Mouse (Mus musculus) R1 (cell line): ENCODE data around the gene Nrip1.
A peak's percentile ranks its signal among the peaks of the same experiment; 100 is the strongest.
"Not testable (repeated sequence)": the region's sequence is repeated elsewhere in the genome, so short reads cannot be mapped to it uniquely, and the experiment has no call there.

Experiments
- DNase-seq: peaks from one replicate; pipeline ENCODE4 v3.0.0-alpha.2; 2018; ENCODE audit warnings: low read depth, low spot score

Gene Nrip1

DNA sequence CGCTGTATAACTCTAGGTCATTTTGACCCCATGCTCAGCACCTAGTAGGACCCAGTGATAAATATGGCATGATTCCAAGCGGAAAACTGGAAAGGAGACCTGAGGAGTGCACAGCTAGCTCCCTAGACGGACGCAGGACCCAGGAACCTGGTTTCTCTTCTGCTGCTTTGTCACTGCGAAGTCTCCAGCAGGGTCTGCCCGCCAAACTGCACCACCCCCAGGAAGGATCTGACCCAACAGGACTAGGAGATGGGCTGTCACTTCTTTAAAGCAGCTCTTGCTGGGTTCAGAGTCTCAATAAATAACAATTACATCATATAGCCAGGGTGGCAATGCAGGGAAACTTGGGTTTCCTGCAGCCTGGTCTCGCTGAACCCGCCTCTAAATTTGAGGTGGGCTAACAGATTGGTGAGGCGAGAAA, at the start of gene Nrip1:
Nrip1 (minus strand) TSS at position 157 of the 421 bp plus-strand sequence.
- DNase-seq: peak; percentile 50

DNA sequence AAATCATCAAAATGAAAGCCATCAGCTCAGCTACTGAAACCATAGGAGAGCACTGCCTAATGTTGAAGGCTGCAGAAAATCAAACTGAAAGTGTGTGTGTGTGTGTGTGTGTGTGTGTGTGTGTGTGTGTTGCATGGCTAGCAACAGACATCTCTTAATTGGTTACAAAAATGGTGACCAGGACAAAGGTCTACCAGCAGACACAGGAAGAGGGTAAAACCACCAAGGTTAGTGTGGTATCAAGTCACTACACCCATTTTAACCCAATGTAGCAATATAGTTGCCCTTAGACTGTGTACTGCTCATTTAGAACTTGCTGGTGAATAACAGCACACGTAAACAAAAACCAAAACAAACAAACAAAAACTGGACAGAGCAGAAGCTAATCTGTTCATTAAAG, 48.9 kb upstream of the Nrip1 start:
- DNase-seq: no peak

DNA sequence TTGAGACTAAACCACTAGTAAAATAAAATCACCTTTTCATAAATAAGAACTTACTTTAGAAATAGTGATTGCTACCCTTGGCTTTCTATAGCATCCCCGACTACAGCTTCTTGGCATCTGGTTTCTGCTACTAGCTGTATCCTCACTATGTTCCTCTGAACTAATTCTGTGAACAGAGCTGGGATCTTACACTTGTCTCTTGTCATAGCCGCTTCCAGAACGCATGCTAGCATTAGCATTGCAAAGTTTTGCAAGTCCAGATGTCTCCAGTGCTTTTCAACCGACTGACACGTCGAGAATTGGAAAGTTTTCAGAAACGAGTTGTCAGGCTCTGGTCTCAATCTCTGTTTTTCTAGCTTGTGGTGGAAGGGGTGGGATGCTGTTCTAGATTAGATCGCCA, 46.2 kb upstream of the Nrip1 start:
- no peak for DNase-seq

DNA sequence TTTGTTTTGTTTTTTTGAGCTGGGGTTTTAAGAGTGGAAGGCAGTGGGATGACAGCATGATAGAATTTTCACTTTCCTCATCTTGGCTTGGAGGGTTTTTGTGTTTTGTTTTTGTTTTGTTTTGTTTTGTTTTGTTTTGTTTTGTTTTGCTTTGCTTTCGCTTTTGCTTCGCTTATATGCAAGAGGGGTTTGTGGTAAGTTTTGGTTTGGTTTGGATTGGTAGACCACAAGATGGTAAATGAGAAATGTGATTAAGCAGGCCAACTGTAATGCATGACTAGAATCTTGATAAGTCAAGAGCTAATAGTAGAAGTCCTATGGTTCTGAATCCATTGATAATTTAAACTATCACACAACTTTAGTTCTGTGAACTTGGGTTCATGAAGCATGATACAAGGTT, 42.9 kb upstream of the Nrip1 start:
- DNase-seq: no peak

DNA sequence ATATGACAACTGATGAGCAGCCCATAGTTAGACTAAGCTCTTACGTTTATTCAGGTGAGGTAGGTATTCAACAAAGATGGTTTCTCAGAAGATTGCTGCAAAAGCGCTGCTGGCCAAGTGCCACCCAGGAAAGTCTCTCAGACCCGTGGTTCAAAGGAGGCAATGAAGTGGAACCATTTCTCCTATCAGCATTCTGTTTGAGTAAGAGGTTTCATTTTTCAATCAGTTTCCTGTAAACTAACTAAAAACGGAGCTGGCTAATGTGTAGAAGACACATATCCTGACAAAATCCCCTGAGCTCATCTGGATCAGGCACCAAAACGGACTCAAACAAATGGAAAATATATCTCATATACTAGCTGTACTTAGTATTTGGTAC, 42.4 kb upstream of the Nrip1 start:
- no peak for DNase-seq

DNA sequence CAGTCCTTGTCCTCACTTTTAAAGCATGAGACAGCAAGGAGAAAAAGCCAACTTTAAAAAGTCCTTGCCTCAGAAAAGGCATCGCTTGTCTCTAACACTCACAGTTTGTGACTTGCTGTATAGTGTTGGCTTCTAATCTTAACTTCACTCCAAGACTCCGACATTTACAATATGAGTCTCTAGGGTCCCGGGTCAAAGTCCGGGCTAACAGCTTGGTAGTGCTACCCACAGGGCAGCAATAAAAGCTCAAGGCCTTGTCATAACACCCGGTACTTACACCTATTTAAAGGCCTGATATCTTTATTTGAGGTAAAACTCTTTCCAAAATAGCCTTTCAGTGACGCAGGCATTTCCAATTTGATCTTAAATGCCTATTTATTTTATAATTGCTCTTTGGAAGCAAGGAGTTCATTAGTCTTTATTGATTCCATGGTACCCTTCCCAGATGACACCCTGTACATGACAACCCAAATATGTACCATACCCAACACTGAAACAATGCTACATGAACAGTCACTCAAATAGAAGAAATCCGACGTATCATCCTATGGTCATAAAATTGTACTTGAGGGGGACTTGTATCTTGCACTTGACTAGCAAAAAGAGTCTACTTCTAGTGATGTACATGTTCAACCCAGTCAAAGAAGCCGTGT, 41.9 kb upstream of the Nrip1 start:
- DNase-seq: no peak

DNA sequence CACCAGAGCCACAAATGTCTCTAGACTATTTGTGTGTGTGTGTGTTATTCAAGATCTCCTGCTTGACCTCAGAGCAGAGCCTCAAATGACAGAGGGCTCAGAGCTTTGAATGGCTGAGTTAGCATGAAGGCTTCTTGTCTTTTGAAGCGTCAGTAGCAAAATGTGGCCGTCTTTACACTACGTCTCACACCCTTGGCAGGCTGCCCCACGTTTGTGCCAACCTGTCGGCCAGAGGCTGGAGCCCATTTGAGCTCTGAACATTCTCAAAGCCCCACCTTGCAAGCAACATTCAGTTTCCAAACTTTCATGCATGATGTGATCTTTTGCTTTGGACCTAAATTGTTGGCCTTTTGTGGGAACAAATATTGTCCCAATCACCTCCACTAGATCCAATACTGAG, 40.9 kb upstream of the Nrip1 start:
- no peak for DNase-seq

DNA sequence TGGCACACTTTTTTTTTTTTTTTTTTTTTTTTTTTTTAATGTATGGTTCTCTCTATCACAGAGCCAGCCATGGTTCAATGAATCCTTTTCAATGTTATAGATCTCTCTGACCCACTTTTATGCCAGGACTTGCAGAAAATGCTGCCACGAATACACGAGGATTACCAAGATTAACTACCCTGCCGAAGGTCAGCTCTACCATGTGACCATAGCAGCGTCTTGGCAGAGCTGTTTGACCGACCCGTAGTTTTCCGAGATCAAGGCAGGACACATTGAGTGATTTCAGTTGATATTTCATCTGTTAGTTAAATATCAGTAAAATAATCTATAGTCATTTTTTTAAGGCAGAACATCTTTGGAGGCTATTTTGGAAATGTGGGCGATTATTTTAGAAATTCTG, 40.0 kb upstream of the Nrip1 start:
- DNase-seq: no peak

DNA sequence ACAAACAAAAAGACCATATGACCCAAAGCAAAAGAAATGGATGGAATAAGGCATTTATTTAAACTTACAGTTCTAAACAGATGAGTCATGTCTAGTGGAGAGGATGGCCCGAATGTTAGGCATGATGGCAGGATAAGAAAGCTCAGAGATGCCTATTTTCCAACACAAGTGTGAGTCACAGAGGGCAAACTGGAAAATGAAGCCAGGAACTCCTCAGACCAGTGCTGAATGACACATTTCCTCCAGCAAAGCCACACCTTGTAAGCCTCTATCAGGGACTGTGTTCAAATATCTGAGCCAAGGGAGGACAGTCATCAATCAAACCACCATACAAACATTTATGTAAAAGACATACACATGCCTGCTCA, 35.7 kb upstream of the Nrip1 start:
- DNase-seq: no peak

DNA sequence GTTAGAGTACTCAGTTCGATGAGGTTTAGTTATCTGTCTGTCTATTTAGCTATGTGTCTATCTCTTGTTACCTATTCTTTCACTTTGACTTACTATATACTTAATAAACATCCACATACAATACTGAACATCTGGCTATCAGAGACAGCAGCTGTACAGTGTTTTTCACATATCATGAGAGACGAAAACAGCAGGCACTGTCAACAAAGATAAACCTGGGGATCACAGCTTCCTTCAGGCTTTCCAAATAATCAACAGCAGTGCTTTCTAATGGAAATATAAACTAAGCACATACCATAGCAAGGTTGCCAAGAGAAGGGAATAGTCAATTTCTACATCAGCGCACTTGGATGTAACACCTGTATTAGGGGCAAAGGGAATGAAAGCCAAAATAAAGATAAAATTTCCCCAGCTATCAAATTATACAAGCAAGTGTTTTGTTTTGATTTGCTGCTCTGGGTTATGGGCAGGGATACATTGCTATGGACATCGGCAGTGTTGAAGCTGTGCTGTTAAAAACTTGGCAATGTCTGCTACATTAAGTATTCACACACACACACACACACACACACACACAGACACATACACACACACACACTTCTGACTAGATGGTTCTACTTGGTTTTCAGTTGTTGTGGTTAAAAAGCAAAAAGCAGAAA, 35.2 kb upstream of the Nrip1 start:
- no peak for DNase-seq

DNA sequence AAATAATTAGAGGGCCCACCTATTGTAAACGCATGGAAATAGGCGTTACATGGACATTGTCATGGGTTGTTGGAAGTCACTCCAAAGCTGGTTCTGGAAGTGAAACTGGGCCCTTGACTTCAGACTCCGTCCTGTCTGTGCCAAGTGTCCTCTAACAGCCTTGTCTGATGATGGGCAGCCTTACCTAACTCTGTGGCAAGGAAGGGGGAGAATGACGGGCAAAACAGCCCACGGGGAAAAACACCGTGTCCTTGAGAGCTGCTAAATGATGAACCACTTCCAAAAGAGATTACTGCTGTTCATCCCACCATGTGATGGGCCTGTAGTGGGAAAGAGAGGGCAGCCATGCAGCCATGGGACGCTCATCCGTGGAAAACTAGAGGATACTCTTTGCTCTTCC, 34.6 kb upstream of the Nrip1 start:
- DNase-seq: no peak

DNA sequence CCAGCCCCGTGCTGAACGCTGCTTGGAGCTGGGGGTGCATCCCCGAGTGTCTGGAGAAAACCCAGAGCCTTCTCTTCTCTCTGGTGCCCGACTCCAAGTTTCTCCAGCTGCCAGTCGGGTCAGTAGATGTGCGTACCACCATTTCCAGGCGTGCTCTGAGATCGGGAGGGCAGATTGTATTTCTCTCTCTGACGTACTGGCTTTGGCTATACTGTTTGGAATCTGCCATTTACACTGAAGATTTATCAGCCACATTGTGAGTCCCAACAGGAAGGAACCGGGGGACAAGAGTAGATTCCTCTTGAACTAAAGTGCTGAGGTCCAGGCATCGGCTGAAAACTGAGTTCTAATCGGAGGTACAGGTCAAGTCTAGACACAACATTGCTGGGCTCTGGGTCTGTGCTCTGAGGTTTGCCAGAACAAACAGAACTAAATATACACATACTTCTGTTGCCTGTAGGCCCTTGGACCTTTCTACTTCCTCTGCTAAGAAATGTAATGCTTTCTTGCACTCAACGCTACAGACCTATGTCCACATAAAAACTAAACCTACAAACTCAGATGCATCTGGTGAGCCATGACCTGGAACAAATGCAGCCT, 33.8 kb upstream of the Nrip1 start:
- DNase-seq: no peak

DNA sequence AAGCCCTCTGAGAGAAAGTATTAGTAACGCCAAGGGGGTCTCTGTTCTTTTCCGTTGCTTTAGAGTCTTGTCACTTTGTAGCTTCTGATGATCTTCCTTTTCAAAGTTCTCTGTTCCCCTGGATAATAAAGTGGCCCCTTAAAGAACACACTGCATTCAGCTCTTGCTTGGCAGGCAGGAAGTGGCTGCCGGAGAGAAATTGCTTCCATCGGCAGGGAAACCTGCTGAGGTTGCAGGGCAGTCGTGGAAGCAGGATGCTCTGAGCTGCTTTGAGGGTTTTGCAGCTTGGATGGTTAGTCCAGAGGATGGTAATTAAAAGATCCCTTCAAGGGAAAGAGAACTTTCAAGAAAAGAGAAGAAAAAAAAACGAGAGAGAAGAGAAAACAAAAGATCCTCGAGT, 33.3 kb upstream of the Nrip1 start:
- DNase-seq: no peak

DNA sequence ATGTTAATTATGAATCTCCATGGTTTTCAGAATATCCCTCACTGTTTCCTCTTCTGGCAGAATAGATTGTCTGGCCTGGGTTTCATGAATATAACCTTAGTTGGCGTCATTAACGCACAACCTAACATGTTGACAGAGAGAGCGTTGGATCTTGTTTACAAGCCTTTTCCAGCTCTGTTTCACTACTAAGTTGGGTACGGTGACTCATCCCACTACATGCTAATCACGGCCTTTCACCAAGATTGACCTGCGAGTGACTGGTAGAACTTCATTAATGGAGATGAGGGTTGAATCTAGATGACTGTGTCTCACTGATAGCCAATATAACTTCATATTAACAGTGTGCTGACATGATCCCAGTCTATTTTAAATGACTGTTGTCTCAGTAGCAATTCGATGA, 32.7 kb upstream of the Nrip1 start:
- DNase-seq: no peak

DNA sequence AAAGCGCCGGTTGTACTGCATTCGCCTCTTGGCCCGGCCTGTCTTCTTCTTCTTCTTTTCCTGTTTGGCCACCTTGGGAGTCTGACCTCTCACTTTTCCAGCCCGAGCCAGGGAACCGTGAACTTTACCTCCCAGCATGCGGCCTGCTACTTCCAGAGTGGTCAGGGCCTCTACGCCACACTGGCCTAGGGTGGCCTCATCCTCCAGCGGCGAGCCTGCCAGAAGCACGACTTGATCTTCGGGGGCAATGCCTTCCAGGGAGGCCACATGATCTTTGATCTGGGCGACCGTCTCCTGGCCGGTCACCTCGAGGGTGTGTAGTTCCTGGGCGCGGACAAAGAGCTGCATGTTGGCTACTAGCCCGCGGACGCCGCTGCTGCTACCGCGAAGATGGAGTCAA, 29.7 kb upstream of the Nrip1 start:
- DNase-seq: not testable (repeated sequence)

DNA sequence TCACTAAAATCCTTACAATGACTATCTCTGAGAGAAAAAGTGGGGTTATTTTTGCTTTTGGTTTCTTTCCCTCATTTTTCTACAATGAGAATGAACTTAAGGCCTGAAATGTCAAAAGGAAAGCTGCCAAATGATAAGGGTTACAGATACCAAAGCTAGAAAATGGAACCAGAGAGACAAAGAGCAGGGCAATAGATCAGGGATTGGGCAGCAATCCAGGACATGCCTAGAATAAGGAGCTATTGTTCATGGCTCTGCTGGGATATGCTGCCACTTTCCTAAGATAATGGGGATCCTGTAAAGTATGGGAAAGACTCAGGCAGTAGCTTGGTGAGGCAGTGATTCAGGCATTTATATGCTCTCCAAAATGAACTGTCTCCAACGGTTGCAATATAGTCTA, 22.9 kb upstream of the Nrip1 start:
- no peak for DNase-seq

DNA sequence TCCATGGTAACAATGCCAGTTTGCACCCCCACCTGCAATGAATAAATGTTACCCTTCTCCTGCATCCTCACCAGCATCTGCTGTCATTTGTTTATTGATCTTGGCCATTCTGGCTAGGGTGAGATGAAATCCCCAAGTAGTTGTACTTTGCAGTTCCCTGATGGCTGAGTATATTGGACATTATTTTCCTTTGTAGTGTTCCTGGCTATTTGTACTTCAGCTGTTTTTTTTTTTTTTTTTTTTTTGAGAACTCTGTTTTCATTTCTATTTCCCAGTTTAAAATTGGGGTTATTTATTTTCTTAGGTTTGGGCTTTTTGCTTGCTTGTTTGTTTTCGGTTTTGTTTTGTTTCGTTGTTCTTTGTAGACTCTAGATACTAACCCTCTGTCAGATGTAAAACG, 19.6 kb upstream of the Nrip1 start:
- no peak for DNase-seq

DNA sequence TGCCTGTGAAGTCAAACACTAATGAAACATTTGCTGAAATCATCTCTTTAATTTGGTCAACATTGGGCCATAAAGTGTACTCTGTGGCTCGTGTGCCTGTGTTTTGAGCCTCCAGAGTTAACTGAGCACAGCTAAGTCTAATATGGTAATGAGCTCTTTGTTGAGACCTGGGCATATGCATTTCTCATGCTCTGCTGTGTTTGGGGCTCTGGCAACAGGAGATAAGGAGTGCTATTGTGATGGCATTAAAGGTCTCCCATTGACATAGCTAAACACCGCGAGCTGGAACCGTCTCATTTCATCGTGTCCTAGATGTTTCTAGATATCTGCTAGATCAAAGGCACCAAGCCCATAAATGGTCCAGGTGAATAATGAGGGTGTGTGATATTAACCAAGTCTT, 12.9 kb upstream of the Nrip1 start:
- no peak for DNase-seq

DNA sequence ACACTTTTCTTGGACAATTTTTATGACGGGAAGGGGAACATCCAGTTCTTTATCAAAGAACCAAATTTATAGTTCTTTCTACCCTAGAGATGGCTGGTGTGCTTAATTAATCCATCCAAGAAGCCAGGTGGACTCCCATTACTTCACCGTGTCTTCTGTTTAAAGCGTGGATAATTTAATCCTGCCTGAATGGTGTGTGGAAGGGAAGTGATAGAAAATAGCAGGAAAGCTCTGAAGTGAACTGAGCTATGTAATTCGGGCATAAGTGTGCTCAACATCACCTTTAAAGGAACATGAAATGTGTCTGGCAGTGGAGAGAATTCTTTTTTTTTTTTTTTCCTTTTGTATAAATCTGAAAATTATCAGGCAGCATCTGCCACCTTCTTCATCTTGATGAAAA, 12.4 kb upstream of the Nrip1 start:
- DNase-seq: no peak

DNA sequence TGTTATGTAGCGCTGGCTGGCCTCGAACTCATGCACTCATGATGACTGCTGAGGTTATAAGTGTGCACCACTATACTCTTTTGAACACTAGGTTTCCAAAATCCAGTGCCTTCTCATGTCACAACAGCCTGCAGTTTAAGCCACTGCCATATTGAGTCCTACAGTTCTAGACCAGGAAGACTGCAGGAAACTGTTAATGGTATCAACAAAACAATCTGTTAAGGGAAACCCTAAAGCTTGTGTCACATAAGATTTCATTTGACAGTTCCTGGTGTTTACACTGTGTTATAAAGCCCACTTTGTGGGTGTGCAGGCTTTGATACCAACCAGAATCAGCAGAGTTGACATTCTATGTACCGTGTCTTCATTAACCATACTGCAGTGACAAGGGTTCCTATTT, 3.6 kb upstream of the Nrip1 start:
- no peak for DNase-seq

DNA sequence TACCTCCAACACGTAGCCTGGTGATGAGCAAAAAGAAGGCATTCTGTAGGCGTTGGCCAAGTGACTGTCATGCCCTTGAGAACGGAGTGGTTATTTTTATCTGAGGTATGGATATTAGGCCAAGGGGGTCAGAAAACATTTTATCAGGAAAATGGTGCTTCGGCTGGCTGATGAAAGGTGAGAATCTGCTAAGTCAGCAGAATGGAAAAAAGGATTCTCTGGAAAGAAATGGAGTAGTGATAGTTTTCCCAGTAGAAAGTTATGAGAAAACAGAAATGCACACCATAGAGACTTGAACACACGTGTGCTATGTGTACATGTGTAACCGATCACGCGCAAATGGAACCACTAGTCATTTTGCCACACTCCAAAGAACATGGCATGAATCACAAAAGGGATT, 3.0 kb upstream of the Nrip1 start:
- no peak for DNase-seq

DNA sequence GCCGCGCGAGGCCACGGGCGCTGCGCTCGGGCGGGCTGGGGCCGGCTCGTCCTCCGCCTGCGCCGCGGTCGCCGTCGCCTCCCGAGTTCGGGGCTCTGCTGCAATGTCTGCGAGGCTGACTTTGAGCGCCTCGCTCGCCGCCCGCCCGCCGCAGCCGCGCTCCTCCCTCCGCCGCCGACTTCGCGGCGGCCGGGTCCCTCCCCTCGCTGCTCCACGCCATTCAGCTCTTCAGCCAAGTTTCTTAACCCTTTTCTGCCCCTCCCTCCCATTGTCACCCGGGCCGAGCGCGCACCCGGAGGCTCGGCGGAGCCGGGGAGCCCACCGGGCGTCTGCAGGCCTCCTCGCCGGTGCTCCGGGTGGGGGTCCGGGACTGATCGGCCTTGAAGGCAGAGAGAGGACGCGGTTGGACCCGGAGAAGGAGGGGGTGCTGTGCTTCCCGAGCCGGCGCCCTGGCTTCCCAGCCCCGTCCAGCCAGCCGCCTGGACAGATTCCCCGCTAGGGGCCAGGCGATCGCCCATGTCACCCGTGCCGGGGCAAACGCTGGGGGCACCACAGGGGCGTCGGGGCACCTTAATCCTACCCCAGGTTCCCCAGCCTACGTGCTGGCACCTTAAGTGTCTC, 576 bp downstream of the Nrip1 start:
- DNase-seq: peak; percentile 86
